Mouse (Mus musculus) midbrain, embryonic 11.5 days (tissue): ENCODE data around the gene Cage1. TPM values are rescaled to one million over a fixed set of nuclear protein-coding genes. Genes with fewer than 3 reads are reported as not detected.

Source experiments
- ATAC-seq: fragments of 200-750 bp; cut with Nextera tagmentation; 2 replicates; pipeline ENCODE4 v1.8.0; 2017; ENCODE audit warnings: moderate TSS enrichment, moderate library complexity; ENCODE audit not compliant: low FRiP score
- DNase-seq: peaks from one replicate; pipeline ENCODE4 v3.0.0; 2015; ENCODE audit warnings: low spot score; ENCODE audit errors: missing footprints
- H3K27ac ChIP-seq: fragments of 300-500 bp; sonication (generic); 2 replicates; pipeline ENCODE4 v1.5.1; 2014; ENCODE audit warnings: low read depth, low read length
- H3K27me3 ChIP-seq: fragments of 300-500 bp; sonication (generic); 2 replicates; pipeline ENCODE4 v1.6.1; 2014; ENCODE audit warnings: mild to moderate bottlenecking, low read length, moderate library complexity, mixed read lengths; ENCODE audit not compliant: control insufficient read depth, insufficient read depth
- H3K36me3 ChIP-seq: fragments of 300-500 bp; sonication (generic); 2 replicates; pipeline ENCODE4 v1.6.1; 2014; ENCODE audit warnings: mild to moderate bottlenecking, low read length, moderate library complexity, mixed read lengths; ENCODE audit not compliant: control insufficient read depth, insufficient read depth
- H3K4me1 ChIP-seq: fragments of 300-500 bp; sonication (generic); 2 replicates; pipeline ENCODE4 v1.6.1; 2014; ENCODE audit warnings: low read length; ENCODE audit not compliant: control insufficient read depth, insufficient read depth
- H3K4me2 ChIP-seq: fragments of 300-500 bp; sonication (generic); 2 replicates; pipeline ENCODE4 v1.6.1; 2014; ENCODE audit warnings: mild to moderate bottlenecking, moderate library complexity
- H3K4me3 ChIP-seq: fragments of 300-500 bp; sonication (generic); 2 replicates; pipeline ENCODE4 v1.5.1; 2014; ENCODE audit warnings: low read depth, low read length
- H3K9ac ChIP-seq: fragments of 300-500 bp; sonication (generic); 2 replicates; pipeline ENCODE4 v1.6.1; 2014; ENCODE audit warnings: low read length
- H3K9me3 ChIP-seq: fragments of 300-500 bp; sonication (generic); 2 replicates; pipeline ENCODE4 v1.6.1; 2016; ENCODE audit warnings: low read length; ENCODE audit not compliant: control insufficient read depth
- WGBS: fragments of 180-500 bp; shearing (Covaris S2); extraction: QIAGEN DNeasy Blood & Tissue Kit; methylation state at CpG from one replicate; pipeline ENCODE4 v1.1.7; 2014; 5-methylcytosine and 5-hydroxymethylcytosine counted together
- polyA plus RNA-seq: library from polyadenylated mRNA; unstranded; fragments of >200 nt; fragmentation: Nextera tagmentation; extraction: Ambion mirVana; gene quantifications from 2 replicates; pipeline ENCODE4 v1.2.1, GENCODE M21; 2014

Gene Cage1
- polyA plus RNA-seq, 1 experiment from 2014 or later = 0.94 TPM

GRCm38 (mm10) chr13:37974036-37974435 is 62.8 kb downstream of the Cage1 start:
- Histone ChIP-seq H3K4me3 (no peak overlapping the region), H3K4me2 (no peak overlapping the region), H3K27ac (no peak overlapping the region), H3K27me3 (no peaks in the 10 kb centered on the region), H3K9me3 (no peaks in the 10 kb centered on the region), H3K36me3 (peaks cover 4% of the 10 kb centered on the region), H3K9ac (no peak overlapping the region), H3K4me1 (no peaks in the 10 kb centered on the region)
- DNase-seq = no peak
- 85% methylated on average over 6 of the region's 6 CpGs for WGBS
- no peak for ATAC-seq

GRCm38 (mm10) chr13:37970887-37971530 is 65.9 kb downstream of the Cage1 start:
- Histone ChIP-seq H3K4me2 (no peak overlapping the region), H3K9ac (no peak overlapping the region), H3K27me3 (no peaks in the 10 kb centered on the region), H3K36me3 (no peaks in the 10 kb centered on the region), H3K4me3 (no peak overlapping the region), H3K27ac (no peak overlapping the region), H3K9me3 (no peaks in the 10 kb centered on the region), H3K4me1 (peaks cover 3% of the 10 kb centered on the region; the same call in 1 of the 2 replicates)
- ATAC-seq (no peak), DNase-seq (no peak)
- 89% methylated on average over 11 of the region's 11 CpGs for WGBS

DNA sequence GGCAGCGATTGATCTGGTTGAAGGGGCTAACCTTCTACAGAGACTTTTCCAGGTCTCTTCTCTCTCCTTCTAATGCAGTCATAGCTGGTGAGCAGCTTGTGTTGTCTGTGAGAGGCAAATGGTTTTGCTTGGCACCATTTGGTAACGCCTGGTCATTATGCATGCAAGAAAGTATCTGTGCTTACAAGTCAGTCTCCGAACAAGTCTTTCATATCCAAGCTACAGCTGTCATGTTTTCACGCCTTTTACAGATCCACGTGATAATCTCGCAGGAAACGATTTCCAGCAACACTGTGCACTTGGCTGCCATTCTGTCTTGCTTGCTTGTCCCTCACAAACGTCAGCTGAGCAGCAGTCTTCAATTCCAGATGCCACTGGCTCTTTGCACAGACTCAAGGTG is 66.9 kb downstream of the Cage1 start:
- Histone ChIP-seq H3K4me2 (no peak overlapping the region), H3K9ac (no peak overlapping the region), H3K36me3 (no peaks in the 10 kb centered on the region), H3K27ac (no peak overlapping the region), H3K4me1 (peaks cover 7% of the 10 kb centered on the region), H3K9me3 (no peaks in the 10 kb centered on the region), H3K27me3 (no peaks in the 10 kb centered on the region), H3K4me3 (no peak overlapping the region)
- ATAC-seq = no peak
- 78% methylated on average over 8 of the region's 8 CpGs for WGBS
- DNase-seq = no peak

DNA sequence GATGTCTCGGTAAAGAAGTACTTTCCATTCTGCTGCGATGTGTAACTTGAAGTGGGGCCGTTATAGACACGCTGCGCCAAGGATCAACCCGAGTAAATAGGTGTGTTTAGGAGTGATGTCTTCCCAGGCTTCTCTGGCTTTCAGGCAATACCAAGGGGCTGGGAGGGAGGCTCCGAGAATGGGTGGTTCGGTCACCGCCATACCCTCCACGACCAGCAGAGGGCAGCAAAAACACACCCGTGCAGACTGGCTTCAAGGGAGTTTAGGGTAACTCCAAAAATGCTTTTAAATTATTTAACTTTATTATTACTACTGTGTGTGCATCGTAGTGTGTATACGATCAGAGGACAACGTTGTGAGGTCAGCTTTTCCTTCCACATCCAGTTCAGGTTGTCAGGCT is 67.5 kb downstream of the Cage1 start:
- WGBS = 10% methylated on average over 14 of the region's 14 CpGs
- Histone ChIP-seq H3K36me3 (no peaks in the 10 kb centered on the region), H3K9me3 (no peaks in the 10 kb centered on the region), H3K4me1 (peaks cover 8% of the 10 kb centered on the region), H3K4me3 (no peak overlapping the region), H3K9ac (no peak overlapping the region), H3K27ac (no peak overlapping the region), H3K4me2 (no peak overlapping the region), H3K27me3 (no peaks in the 10 kb centered on the region)
- peak; percentile 99 for DNase-seq
- peak; percentile 25; the same call in 1 of the 2 replicates for ATAC-seq

- Histone ChIP-seq H3K4me2 (no peak overlapping the region), H3K9me3 (no peaks in the 10 kb centered on the region), H3K27ac (no peak overlapping the region), H3K9ac (no peak overlapping the region), H3K36me3 (no peaks in the 10 kb centered on the region), H3K4me1 (peaks cover 10% of the 10 kb centered on the region), H3K4me3 (no peak overlapping the region), H3K27me3 (no peaks in the 10 kb centered on the region)
- ATAC-seq (no peak), DNase-seq (peak; percentile 84)
- 61% methylated on average over 10 of the region's 10 CpGs for WGBS
These were observed 69.3 kb downstream of the Cage1 start for GRCm38 (mm10) chr13:37967565-37967964.

- WGBS = 62% methylated on average over 12 of the region's 12 CpGs
- H3K9ac ChIP-seq = no peak overlapping the region
These were observed 69.8 kb downstream of the Cage1 start for GRCm38 (mm10) chr13:37967052-37967437.

DNA sequence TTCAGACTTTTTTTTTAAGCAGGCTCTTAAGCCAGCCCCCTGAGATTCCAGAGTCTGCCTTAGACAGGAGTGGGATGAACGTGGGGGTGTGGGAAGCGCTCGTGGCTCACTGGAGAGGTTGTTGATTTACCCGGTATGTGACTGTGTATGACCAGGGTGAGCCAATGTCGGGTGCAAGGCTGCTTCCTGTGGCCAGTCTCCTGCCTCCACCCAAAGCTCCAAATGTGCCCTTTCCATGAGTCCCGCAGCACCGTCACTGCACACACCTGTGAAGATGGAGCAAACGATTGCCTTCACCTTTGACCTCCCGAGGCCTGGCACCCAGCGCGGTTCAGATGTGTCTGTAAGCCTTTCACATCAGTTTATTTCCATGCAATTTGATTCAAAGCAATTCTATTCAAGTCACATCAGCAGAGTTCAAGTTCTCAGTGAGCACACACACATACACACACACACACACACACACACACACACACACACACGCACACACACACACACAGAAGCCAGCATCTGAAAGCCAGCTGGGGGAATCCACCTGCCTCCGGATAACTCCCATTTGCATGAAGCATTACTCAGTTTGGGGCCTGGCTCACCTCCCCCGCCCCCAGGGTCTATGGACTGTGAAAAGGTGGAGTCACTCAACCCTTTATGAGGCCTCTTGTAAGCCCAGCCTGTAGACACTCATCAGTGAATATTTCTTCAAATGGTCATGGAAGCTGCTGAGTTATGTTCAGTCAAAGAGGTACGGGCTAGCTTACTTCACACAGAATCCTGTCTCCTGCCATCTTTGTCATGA is 70.4 kb downstream of the Cage1 start:
- no peak for ATAC-seq
- 85% methylated on average over 15 of the region's 15 CpGs for WGBS
- Histone ChIP-seq H3K27ac (no peak overlapping the region), H3K4me3 (no peak overlapping the region), H3K4me1 (peaks cover 10% of the 10 kb centered on the region), H3K9ac (no peak overlapping the region), H3K36me3 (no peaks in the 10 kb centered on the region), H3K27me3 (no peaks in the 10 kb centered on the region), H3K4me2 (no peak overlapping the region), H3K9me3 (no peaks in the 10 kb centered on the region)
- DNase-seq = peak; percentile 82

More at GRCm38 (mm10) chr13:37967052-37967437, 69.8 kb downstream of the Cage1 start:
- Histone ChIP-seq H3K4me2 (no peak overlapping the region), H3K36me3 (no peaks in the 10 kb centered on the region), H3K27me3 (no peaks in the 10 kb centered on the region), H3K27ac (no peak overlapping the region), H3K4me1 (peaks cover 10% of the 10 kb centered on the region), H3K4me3 (no peak overlapping the region), H3K9me3 (no peaks in the 10 kb centered on the region)
- ATAC-seq = no peak
- no peak for DNase-seq

- Histone ChIP-seq H3K4me1 (peaks cover 10% of the 10 kb centered on the region), H3K4me3 (no peak overlapping the region), H3K4me2 (no peak overlapping the region), H3K9me3 (no peaks in the 10 kb centered on the region), H3K27me3 (no peaks in the 10 kb centered on the region), H3K27ac (no peak overlapping the region), H3K36me3 (no peaks in the 10 kb centered on the region), H3K9ac (no peak overlapping the region)
- ATAC-seq (peak; percentile 38), DNase-seq (no peak)
- WGBS = 25% methylated on average over 17 of the region's 17 CpGs
These were observed 71.5 kb downstream of the Cage1 start for GRCm38 (mm10) chr13:37965126-37965914.
